Mouse (Mus musculus) kidney, postnatal 0 days (tissue): ENCODE results near the gene Cds1. TPM values are rescaled to one million over a fixed set of nuclear protein-coding genes. Genes with fewer than 3 reads are reported as not detected.

Source experiments
- ATAC-seq: fragments of 200-750 bp; cut with Nextera tagmentation; replicated peaks from 2 replicates; pipeline ENCODE4 v1.8.0; 2017; ENCODE audit warnings: low read depth, moderate number of reproducible peaks, moderate TSS enrichment, moderate library complexity; ENCODE audit not compliant: low FRiP score
- DNase-seq: peaks from one replicate; pipeline ENCODE4 v3.0.0-alpha.2; 2016; ENCODE audit warnings: low spot score
- H3K27ac ChIP-seq: fragments of 300-500 bp; sonication (generic); 2 replicates; pipeline ENCODE4 v1.5.1; 2014; ENCODE audit warnings: mild to moderate bottlenecking
- H3K27me3 ChIP-seq: fragments of 300-500 bp; sonication (generic); 2 replicates; pipeline ENCODE4 v1.6.1; 2014; ENCODE audit warnings: low read length, mixed read lengths; ENCODE audit not compliant: insufficient read depth
- H3K36me3 ChIP-seq: fragments of 300-500 bp; sonication (generic); 2 replicates; pipeline ENCODE4 v1.6.1; 2014; ENCODE audit warnings: low read length, mixed read lengths; ENCODE audit not compliant: insufficient read depth
- H3K4me1 ChIP-seq: fragments of 300-500 bp; sonication (generic); replicated peaks from 2 replicates; pipeline ENCODE4 v1.6.1; 2014; ENCODE audit warnings: antibody characterized with exemption, low read length, mixed read lengths; ENCODE audit not compliant: insufficient read depth
- H3K4me2 ChIP-seq: fragments of 300-500 bp; sonication (generic); 2 replicates; pipeline ENCODE4 v1.6.1; 2014; ENCODE audit warnings: mild to moderate bottlenecking, low read length, moderate library complexity, mixed read lengths
- H3K4me3 ChIP-seq: fragments of 300-500 bp; sonication (generic); replicated peaks from 2 replicates; pipeline ENCODE4 v1.5.1; 2014; ENCODE audit warnings: low read depth, low read length
- H3K9ac ChIP-seq: fragments of 300-500 bp; sonication (generic); 2 replicates; pipeline ENCODE4 v1.6.1; 2014; ENCODE audit warnings: low read depth, low read length
- H3K9me3 ChIP-seq: fragments of 300-500 bp; sonication (generic); replicated peaks from 2 replicates; pipeline ENCODE4 v1.6.1; 2016; ENCODE audit warnings: low read length, inconsistent platforms, mixed read lengths
- CTCF ChIP-seq: IDR thresholded peaks from 2 replicates; pipeline ENCODE4 v1.5.1; 2016; ENCODE audit warnings: antibody characterized with exemption, low read depth, mild to moderate bottlenecking, moderate library complexity
- WGBS: fragments of 180-500 bp; shearing (Covaris S2); extraction: QIAGEN DNeasy Blood & Tissue Kit; methylation state at CpG from one replicate; pipeline ENCODE4 v1.1.7; 2014; 5-methylcytosine and 5-hydroxymethylcytosine counted together
- polyA plus RNA-seq: library from polyadenylated mRNA; unstranded; fragments of >200 nt; fragmentation: Nextera tagmentation; extraction: Ambion mirVana; gene quantifications from 2 replicates; pipeline ENCODE4 v1.2.1, GENCODE M21; 2015

Cds1 gene
- polyA plus RNA-seq, 1 experiment from 2014 or later, result 25.7 TPM

- Histone ChIP-seq H3K36me3 (peaks cover 60% of the 10 kb centered on the region), H3K9ac (no peak overlapping the region), H3K9me3 (no peaks in the 10 kb centered on the region), H3K27ac (no peak overlapping the region), H3K4me3 (no peak overlapping the region), H3K4me1 (0 out of 2 replicates have a peak, but pooled peaks cover 3% of the 10 kb centered on the region), H3K4me2 (no peak overlapping the region), H3K27me3 (no peaks in the 10 kb centered on the region)
- ATAC-seq (no peak), DNase-seq (no peak)
- peak; percentile 46; the same call in 1 of the 2 replicates for TF ChIP-seq CTCF
- WGBS, result 87% methylated on average over 7 of the region's 7 CpGs
These were observed 89.7 kb downstream of the Cds1 start for GRCm38 (mm10) chr5:101854667-101855066.

DNA sequence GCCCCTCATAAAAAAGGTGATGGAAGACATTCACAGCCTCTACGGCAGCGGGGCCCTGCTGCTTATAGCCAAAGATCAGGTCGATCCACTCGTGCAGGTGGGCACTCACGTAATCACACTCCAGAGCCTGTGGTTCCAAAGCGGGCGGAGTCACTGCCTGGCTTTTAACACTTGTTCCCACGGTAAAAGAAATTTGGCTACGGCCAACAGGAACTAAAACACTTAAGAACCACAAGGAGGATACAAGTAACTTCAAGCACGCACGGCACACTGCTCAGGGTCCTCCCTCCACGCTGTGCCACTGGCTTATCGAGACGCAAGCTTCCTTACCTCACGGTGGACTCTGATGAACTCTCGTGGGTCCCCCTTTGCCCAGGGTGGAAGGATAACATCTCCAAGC is 90.5 kb downstream of the Cds1 start:
- H3K9ac ChIP-seq, result no peak overlapping the region
- DNase-seq, result no peak
- no peaks in the 10 kb centered on the region for H3K27me3 ChIP-seq
- no peak for TF ChIP-seq CTCF
- 91% methylated on average over 16 of the region's 16 CpGs for WGBS
- no peak for ATAC-seq
- no peaks in the 10 kb centered on the region for H3K9me3 ChIP-seq
- H3K4me2 ChIP-seq, result no peak overlapping the region
- H3K4me1 ChIP-seq, result 0 out of 2 replicates have a peak, but pooled peaks cover 3% of the 10 kb centered on the region
- H3K36me3 ChIP-seq, result peaks cover 60% of the 10 kb centered on the region
- H3K27ac ChIP-seq, result no peak overlapping the region
- H3K4me3 ChIP-seq, result no peak overlapping the region

DNA sequence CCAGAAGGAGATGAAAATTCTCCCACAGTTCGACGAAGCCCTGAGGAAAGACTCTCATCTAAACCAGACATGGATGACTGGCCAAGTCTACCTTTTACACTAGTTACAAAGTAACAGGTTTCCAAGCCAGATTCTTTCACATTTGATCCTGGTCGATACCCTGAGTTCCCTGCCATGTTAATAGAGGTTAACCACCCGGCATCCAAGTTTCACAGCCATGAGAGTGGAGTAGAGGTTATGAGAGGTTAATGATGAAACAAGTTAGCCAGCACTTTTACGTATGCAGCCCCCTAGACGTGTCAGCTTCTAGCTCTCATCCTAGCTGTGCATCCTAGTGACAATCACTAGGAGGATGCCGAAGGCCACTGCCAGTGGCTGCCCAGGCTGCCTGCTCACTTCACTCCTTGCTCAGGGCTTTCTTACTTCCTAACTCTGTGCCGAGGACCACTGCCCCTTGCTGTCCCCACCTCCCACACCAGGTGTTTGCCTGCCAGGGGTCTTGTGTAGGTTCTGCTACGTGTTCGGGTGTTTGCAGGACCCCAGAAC is 94.0 kb downstream of the Cds1 start:
- ATAC-seq, result 0 out of 2 replicates have a peak, but pooled peaks have one; percentile 57
- Histone ChIP-seq H3K27me3 (no peaks in the 10 kb centered on the region), H3K9ac (no peak overlapping the region), H3K4me2 (no peak overlapping the region), H3K27ac (peak overlapping the region; percentile 82), H3K9me3 (no peaks in the 10 kb centered on the region), H3K4me3 (no peak overlapping the region), H3K4me1 (peaks cover 3% of the 10 kb centered on the region; the same call in 1 of the 2 replicates), H3K36me3 (peaks cover 52% of the 10 kb centered on the region)
- no peak for DNase-seq
- 58% methylated on average over 10 of the region's 10 CpGs for WGBS
- TF ChIP-seq CTCF, result no peak

GRCm38 (mm10) chr5:101861786-101862571 is 97.0 kb downstream of the Cds1 start:
- H3K9me3 ChIP-seq, result no peaks in the 10 kb centered on the region
- peaks cover 49% of the 10 kb centered on the region for H3K36me3 ChIP-seq
- 62% methylated on average over 18 of the region's 18 CpGs for WGBS
- H3K4me1 ChIP-seq, result peaks cover 3% of the 10 kb centered on the region; the same call in 1 of the 2 replicates
- no peak for TF ChIP-seq CTCF
- H3K4me3 ChIP-seq, result no peak overlapping the region
- DNase-seq (no peak), ATAC-seq (no peak)
- H3K27ac ChIP-seq, result peak overlapping the region; percentile 57
- H3K27me3 ChIP-seq, result no peaks in the 10 kb centered on the region
- H3K4me2 ChIP-seq, result no peak overlapping the region
- no peak overlapping the region for H3K9ac ChIP-seq

GRCm38 (mm10) chr5:101862651-101863050 is 97.7 kb downstream of the Cds1 start:
- no peak for DNase-seq
- 69% methylated on average over 8 of the region's 8 CpGs for WGBS
- Histone ChIP-seq H3K9me3 (no peaks in the 10 kb centered on the region), H3K4me3 (no peak overlapping the region), H3K36me3 (peaks cover 43% of the 10 kb centered on the region), H3K27me3 (no peaks in the 10 kb centered on the region), H3K4me2 (no peak overlapping the region), H3K27ac (peak overlapping the region; percentile 57), H3K9ac (no peak overlapping the region), H3K4me1 (peaks cover under 1% of the 10 kb centered on the region; the same call in 1 of the 2 replicates)
- no peak for ATAC-seq
- TF ChIP-seq CTCF, result peak; percentile 53; the same call in 1 of the 2 replicates

DNA sequence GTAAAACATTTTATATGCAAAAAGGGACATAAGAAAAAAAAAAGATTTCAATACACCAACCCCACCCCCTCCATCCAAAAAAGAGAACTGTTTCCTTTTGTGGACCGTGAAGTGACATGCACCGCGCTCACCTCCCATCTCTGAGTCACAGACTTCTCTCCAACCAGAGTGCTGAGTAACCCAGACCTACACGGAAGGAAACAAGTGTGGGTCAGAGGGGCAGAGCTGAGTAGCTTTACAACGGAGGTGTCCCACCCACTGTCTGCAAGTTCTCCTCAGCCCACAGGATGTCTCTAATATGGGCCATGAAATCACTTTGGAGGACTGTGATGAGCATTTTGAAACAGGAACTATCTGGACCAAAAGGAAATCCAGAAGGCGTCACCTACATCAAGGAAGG is 99.0 kb downstream of the Cds1 start:
- Histone ChIP-seq H3K4me1 (no peaks in the 10 kb centered on the region; the same call in 1 of the 2 replicates), H3K9ac (no peak overlapping the region), H3K4me2 (no peak overlapping the region), H3K4me3 (no peak overlapping the region), H3K36me3 (peaks cover 52% of the 10 kb centered on the region), H3K27me3 (no peaks in the 10 kb centered on the region), H3K27ac (no peak overlapping the region), H3K9me3 (no peaks in the 10 kb centered on the region)
- no peak for TF ChIP-seq CTCF
- ATAC-seq, result no peak
- WGBS, result 77% methylated on average over 6 of the region's 6 CpGs
- DNase-seq, result no peak
